In the genomic region with DNA sequence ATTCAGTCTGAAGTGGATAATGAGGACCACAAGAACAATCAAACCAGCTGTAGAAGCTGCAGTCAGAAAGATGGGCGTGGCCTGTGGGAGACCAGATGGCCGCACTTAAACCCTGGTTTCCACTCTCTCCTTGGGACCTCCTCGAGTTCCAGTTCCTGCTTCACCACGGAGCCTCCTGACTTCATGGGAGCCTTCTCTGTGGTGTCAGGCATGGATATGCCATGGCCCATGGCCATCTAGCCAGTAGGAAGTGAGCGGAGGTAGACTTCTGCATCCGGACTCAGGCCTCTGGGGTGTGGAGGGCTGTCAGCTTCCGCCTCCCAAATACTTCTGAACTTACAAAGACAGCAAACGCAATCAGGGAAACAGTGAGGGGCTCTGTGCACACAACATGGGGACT, we compare ENCODE assay signal across 7 mouse cellular contexts.
DNase-seq lines count a peak whose midpoint lies in the region; ATAC-seq and TF ChIP-seq lines count a peak whose summit lies in the region.

No protein-coding gene starts in this region.

- no peaks in the 10 kb centered on the region for H3K9me3 ChIP-seq in embryonic facial prominence, embryonic 15.5 days (replicated peaks)
- H3K9me3 ChIP-seq in limb, embryonic 14.5 days (ENCODE audit: control insufficient read depth, low read length) = no peaks in the 10 kb centered on the region
- H3K9me3 ChIP-seq in kidney, embryonic 14.5 days (ENCODE audit: control insufficient read depth, low read length) = no peaks in the 10 kb centered on the region

- WGBS in lung, adult 2 months = 64% methylated on average over 8 of the region's 8 CpGs
- WGBS in embryonic facial prominence, embryonic 15.5 days = 54% methylated on average over 8 of the region's 8 CpGs
- 65% methylated on average over 8 of the region's 8 CpGs for WGBS in limb, embryonic 14.5 days
- WGBS in cerebellum, adult 2 months = 78% methylated on average over 8 of the region's 8 CpGs
- 69% methylated on average over 8 of the region's 8 CpGs for WGBS in kidney, embryonic 14.5 days

- DNase-seq in lung, adult 18-20 months = peak; percentile 45 to 51
- no peak for DNase-seq in lung, adult 2 months
- peak; percentile 51 for DNase-seq in limb, embryonic 14.5 days (ENCODE audit: low spot score)
- peak; percentile 56 for DNase-seq in skeletal muscle tissue, adult 2 months (ENCODE audit: low read depth, low spot score)
- no peak for DNase-seq in cerebellum, adult 2 months

- peak overlapping the region; percentile 49 for H3K27ac ChIP-seq in embryonic facial prominence, embryonic 15.5 days (replicated peaks)
- no peak overlapping the region for H3K27ac ChIP-seq in limb, embryonic 14.5 days (replicated peaks; ENCODE audit: low read depth, low read length)
- H3K27ac ChIP-seq in cerebellum, adult 2 months (ENCODE audit: insufficient read depth, low read length) = no peak overlapping the region
- no peak overlapping the region for H3K27ac ChIP-seq in kidney, embryonic 14.5 days (ENCODE audit: low read depth, low read length)

- TF ChIP-seq CTCF in lung, adult 2 months (IDR thresholded peaks at IDR 0.05; ENCODE audit: insufficient read depth, low read length) = no peak
- TF ChIP-seq CTCF in cerebellum, adult 2 months (IDR thresholded peaks at IDR 0.05; ENCODE audit: borderline replicate concordance, insufficient read depth, low read depth, low read length) = no peak

- no peak for TF ChIP-seq POLR2A in lung, adult 2 months (IDR thresholded peaks at IDR 0.05; ENCODE audit: borderline replicate concordance, extremely low read depth, low read depth, low read length)
- TF ChIP-seq POLR2A in limb, embryonic 14.5 days (IDR thresholded peaks at IDR 0.05; ENCODE audit: borderline replicate concordance, extremely low read depth, insufficient read depth, insufficient read length) = no peak
- TF ChIP-seq POLR2A in cerebellum, adult 2 months (IDR thresholded peaks at IDR 0.05; ENCODE audit: borderline replicate concordance, insufficient read depth, low read length) = no peak

- H3K36me3 ChIP-seq in embryonic facial prominence, embryonic 15.5 days = no peaks in the 10 kb centered on the region
- H3K36me3 ChIP-seq in limb, embryonic 14.5 days (ENCODE audit: control insufficient read depth, insufficient read depth, low read length) = no peaks in the 10 kb centered on the region
- H3K36me3 ChIP-seq in kidney, embryonic 14.5 days (ENCODE audit: control insufficient read depth, insufficient read depth, low read length) = no peaks in the 10 kb centered on the region

- no peak overlapping the region for H3K4me3 ChIP-seq in lung, adult 2 months (replicated peaks; ENCODE audit: extremely low read depth, low read depth, low read length)
- no peak overlapping the region for H3K4me3 ChIP-seq in embryonic facial prominence, embryonic 15.5 days (replicated peaks)
- H3K4me3 ChIP-seq in limb, embryonic 14.5 days (replicated peaks; ENCODE audit: low read length) = no peak overlapping the region
- H3K4me3 ChIP-seq in cerebellum, adult 2 months (replicated peaks; ENCODE audit: insufficient read depth, low read depth, low read length) = no peak overlapping the region
- H3K4me3 ChIP-seq in kidney, embryonic 14.5 days (ENCODE audit: low read length) = no peak overlapping the region

- no peak for ATAC-seq in embryonic facial prominence, embryonic 15.5 days (ENCODE audit: insufficient number of reproducible peaks, low FRiP score, low TSS enrichment, low read depth)
- no peak for ATAC-seq in limb, embryonic 14.5 days (ENCODE audit: low FRiP score, low read depth)
- no peak for ATAC-seq in kidney, embryonic 14.5 days (ENCODE audit: low FRiP score, low TSS enrichment)

- H3K27me3 ChIP-seq in embryonic facial prominence, embryonic 15.5 days = no peaks in the 10 kb centered on the region
- no peaks in the 10 kb centered on the region for H3K27me3 ChIP-seq in limb, embryonic 14.5 days (ENCODE audit: control insufficient read depth, insufficient read depth, low read length)
- no peaks in the 10 kb centered on the region for H3K27me3 ChIP-seq in cerebellum, adult 2 months (ENCODE audit: control insufficient read depth, insufficient read depth, low read length)
- H3K27me3 ChIP-seq in kidney, embryonic 14.5 days (ENCODE audit: control insufficient read depth, insufficient read depth, low read length) = no peaks in the 10 kb centered on the region

- no peak overlapping the region for H3K4me2 ChIP-seq in embryonic facial prominence, embryonic 15.5 days (replicated peaks)
- H3K4me2 ChIP-seq in limb, embryonic 14.5 days (replicated peaks; ENCODE audit: low read depth, low read length, severe bottlenecking) = no peak overlapping the region
- H3K4me2 ChIP-seq in kidney, embryonic 14.5 days (replicated peaks; ENCODE audit: low read depth, low read length) = no peak overlapping the region

- H3K9ac ChIP-seq in embryonic facial prominence, embryonic 15.5 days = no peak overlapping the region
- no peak overlapping the region for H3K9ac ChIP-seq in limb, embryonic 14.5 days (ENCODE audit: low read depth, low read length, severe bottlenecking)
- H3K9ac ChIP-seq in kidney, embryonic 14.5 days (ENCODE audit: low read depth, low read length) = no peak overlapping the region

- peaks cover 6% of the 10 kb centered on the region for H3K4me1 ChIP-seq in lung, adult 2 months (ENCODE audit: control insufficient read depth, insufficient read depth, low read length)
- peaks cover 52% of the 10 kb centered on the region for H3K4me1 ChIP-seq in embryonic facial prominence, embryonic 15.5 days
- peaks cover 27% of the 10 kb centered on the region for H3K4me1 ChIP-seq in limb, embryonic 14.5 days (ENCODE audit: control insufficient read depth, insufficient read depth, low read length)
- peaks cover 17% of the 10 kb centered on the region; the same call in 1 of the 2 replicates for H3K4me1 ChIP-seq in cerebellum, adult 2 months (ENCODE audit: control insufficient read depth, insufficient read depth, low read length)
- peaks cover 19% of the 10 kb centered on the region for H3K4me1 ChIP-seq in kidney, embryonic 14.5 days (ENCODE audit: control insufficient read depth, insufficient read depth, low read length)

Comparison
In these comparisons a context has a peak if more than half of its experiments do, and no peak if none do; other contexts are left out.
1. DNase-seq: peak in lung, adult 18-20 months (2 of 2), limb, embryonic 14.5 days (single experiment) and skeletal muscle tissue, adult 2 months (single experiment); none in lung, adult 2 months (single experiment) and cerebellum, adult 2 months (0 of 2).